Mouse (Mus musculus): ENCODE data around the gene Fgd6.

- TF ChIP-seq CTCF (conservative IDR thresholded peaks at IDR 0.05; ENCODE audit: insufficient read depth, insufficient read length, low read depth, low read length) (no peak), POLR2A (IDR thresholded peaks at IDR 0.05; ENCODE audit: low read depth, low read length) (no peak)
Observed at GRCm38 (mm10) chr10:94133081-94133480, 97.3 kb downstream of the Fgd6 start.
